Mouse (Mus musculus) MEL (cell line): Measurements from ENCODE around the gene Gm10188.

ENCODE experiments used
- CTCF ChIP-seq, 3 experiments: IDR thresholded peaks in 2 of 3; conservative IDR thresholded peaks in 1 of 3; 2 replicates each; pipeline ENCODE4 v1.5.1; 2011 to 2012; ENCODE audit warnings: low read length in 3 of 3, low read depth in 2 of 3, mild to moderate bottlenecking in 2 of 3, improper control_type of control experiment in 1 of 3, inconsistent platforms in 1 of 3, mixed read lengths in 1 of 3, moderate library complexity in 1 of 3; ENCODE audit not compliant: control insufficient read depth in 1 of 3, insufficient read depth in 1 of 3, poor library complexity in 1 of 3, severe bottlenecking in 1 of 3
- POLR2A ChIP-seq, 2 experiments: IDR thresholded peaks; 2 replicates each; pipeline ENCODE4 v1.6.1; 2011 to 2012; ENCODE audit warnings: low read length in 2 of 2, mild to moderate bottlenecking in 2 of 2, control low read depth in 1 of 2, improper control_type of control experiment in 1 of 2, low read depth in 1 of 2, moderate library complexity in 1 of 2; ENCODE audit not compliant: control insufficient read depth in 1 of 2, insufficient read depth in 1 of 2, poor library complexity in 1 of 2
- SMC3 ChIP-seq: IDR thresholded peaks from 2 replicates; pipeline ENCODE4 v1.6.1; 2011; ENCODE audit warnings: low read depth, low read length, improper control_type of control experiment

GRCm38 (mm10) chr1:132198401-132199071, 31.0 kb downstream of the Gm10188 start:
- TF ChIP-seq CTCF (IDR thresholded peaks at IDR 0.05 in 2 of 3, conservative IDR thresholded peaks at IDR 0.05 in 1 of 3; ENCODE audit: control insufficient read depth in 1 of 3, insufficient read depth in 1 of 3, low read depth in 2 of 3, low read length in 3 of 3, poor library complexity in 1 of 3, severe bottlenecking in 1 of 3) (no peak), SMC3 (no peak), POLR2A (IDR thresholded peaks at IDR 0.05; ENCODE audit: control insufficient read depth in 1 of 2, insufficient read depth in 1 of 2, low read depth in 1 of 2, low read length in 2 of 2, poor library complexity in 1 of 2) (no peak)
